Mouse (Mus musculus): ENCODE measurements around the gene Gpr180.

- no peak for TF ChIP-seq POLR2A (IDR thresholded peaks at IDR 0.05; ENCODE audit: borderline replicate concordance, extremely low read depth, insufficient read depth, insufficient read length, poor library complexity, severe bottlenecking)
- TF ChIP-seq CTCF (IDR thresholded peaks at IDR 0.05; ENCODE audit: borderline replicate concordance, extremely low read depth, insufficient read depth, insufficient read length): no peak
These were observed 5.5 kb upstream of the Gpr180 start for GRCm38 (mm10) chr14:118131472-118131871.

All from brain, embryonic 14.5 days (tissue).